Comparison of ENCODE assay signal across 19 mouse cellular contexts in genomic region chr9:112037732-112038131, GRCm38 (mm10).
DNase-seq lines count a peak whose midpoint lies in the region; ATAC-seq and TF ChIP-seq lines count a peak whose summit lies in the region.
"Had no signal": no experiment of that assay in that cellular context is flagged by ENCODE, and none has a peak within 500 bp of the region (broad histone marks: within the 10 kb centered on the region; RNA-seq: fewer than 3 reads in every experiment).

No protein-coding gene starts in this region.

- H3K4me1 ChIP-seq in hindbrain, embryonic 12.5 days: 0 out of 2 replicates have a peak, but pooled peaks cover 2% of the 10 kb centered on the region
- no peaks in the 10 kb centered on the region for H3K4me1 ChIP-seq in hindbrain, embryonic 13.5 days (replicated peaks)
- H3K4me1 ChIP-seq: lung, embryonic 15.5 days; stomach, embryonic 15.5 days had no signal

- peak; percentile 79 for DNase-seq in MN1 (ENCODE audit: low spot score)
- DNase-seq in brain, embryonic 14.5 days (ENCODE audit: low read depth): peak; percentile 95
- DNase-seq in forelimb bud, embryonic 11.5 days (ENCODE audit: low read depth, low spot score): peak; percentile 9
- DNase-seq in spleen, adult 12 weeks (ENCODE audit: low spot score): no peak
- no peak for DNase-seq in spleen, adult 18-20 months
- DNase-seq: adrenal gland, adult 2 months; heart, adult 2 months; heart, postnatal 36 days; kidney, postnatal 25 days; liver; right cerebral cortex, postnatal 25 days; thymus, postnatal 36 days had no signal

- H3K27ac ChIP-seq in hindbrain, embryonic 12.5 days: no peak overlapping the region
- no peak overlapping the region for H3K27ac ChIP-seq in hindbrain, embryonic 13.5 days
- H3K27ac ChIP-seq: heart, adult 2 months; lung, embryonic 15.5 days; midbrain, embryonic 12.5 days; stomach, embryonic 15.5 days had no signal

- WGBS in hindbrain, embryonic 12.5 days: 53% methylated on average over 9 of the region's 9 CpGs
- 36% methylated on average over 9 of the region's 9 CpGs for WGBS in hindbrain, embryonic 13.5 days

- H3K4me2 ChIP-seq in hindbrain, embryonic 12.5 days (replicated peaks): no peak overlapping the region
- H3K4me2 ChIP-seq in hindbrain, embryonic 13.5 days: no peak overlapping the region
- H3K4me2 ChIP-seq: lung, embryonic 15.5 days; midbrain, embryonic 12.5 days; stomach, embryonic 15.5 days had no signal

- no peak overlapping the region for H3K4me3 ChIP-seq in hindbrain, embryonic 12.5 days
- H3K4me3 ChIP-seq in hindbrain, embryonic 13.5 days: no peak overlapping the region
- H3K4me3 ChIP-seq: heart, adult 2 months; lung, embryonic 15.5 days; midbrain, embryonic 12.5 days; stomach, embryonic 15.5 days had no signal

- H3K36me3 ChIP-seq in hindbrain, embryonic 12.5 days: no peaks in the 10 kb centered on the region
- no peaks in the 10 kb centered on the region for H3K36me3 ChIP-seq in hindbrain, embryonic 13.5 days
- H3K36me3 ChIP-seq: lung, embryonic 15.5 days; midbrain, embryonic 12.5 days; stomach, embryonic 15.5 days had no signal

- TF ChIP-seq POLR2A in brain, embryonic 14.5 days (IDR thresholded peaks at IDR 0.05; ENCODE audit: borderline replicate concordance, extremely low read depth, insufficient read depth, insufficient read length, poor library complexity, severe bottlenecking): no peak

- no peaks in the 10 kb centered on the region for H3K27me3 ChIP-seq in hindbrain, embryonic 12.5 days
- no peaks in the 10 kb centered on the region for H3K27me3 ChIP-seq in hindbrain, embryonic 13.5 days
- H3K27me3 ChIP-seq: lung, embryonic 15.5 days; midbrain, embryonic 12.5 days; Patski; stomach, embryonic 15.5 days had no signal

- no peaks in the 10 kb centered on the region for H3K9me3 ChIP-seq in hindbrain, embryonic 12.5 days (replicated peaks)
- no peaks in the 10 kb centered on the region for H3K9me3 ChIP-seq in hindbrain, embryonic 13.5 days
- H3K9me3 ChIP-seq: lung, embryonic 15.5 days; midbrain, embryonic 12.5 days; stomach, embryonic 15.5 days had no signal

- no peak for TF ChIP-seq CTCF in brain, embryonic 14.5 days (IDR thresholded peaks at IDR 0.05; ENCODE audit: borderline replicate concordance, extremely low read depth, insufficient read depth, insufficient read length)

- H3K9ac ChIP-seq in hindbrain, embryonic 12.5 days: no peak overlapping the region
- H3K9ac ChIP-seq in hindbrain, embryonic 13.5 days: no peak overlapping the region
- H3K9ac ChIP-seq: lung, embryonic 15.5 days; midbrain, embryonic 12.5 days; stomach, embryonic 15.5 days had no signal

- ATAC-seq in hindbrain, embryonic 12.5 days (ENCODE audit: low FRiP score): peak; percentile 58; the same call in 1 of the 2 replicates
- no peak for ATAC-seq in hindbrain, embryonic 13.5 days (ENCODE audit: low FRiP score)
- ATAC-seq: intestine, postnatal 0 days; Patski had no signal

Comparison
In these comparisons a context has a peak if more than half of its experiments do, and no peak if none do; other contexts are left out.
1. DNase-seq: peak in MN1 (single experiment), brain, embryonic 14.5 days (single experiment) and forelimb bud, embryonic 11.5 days (single experiment); none in spleen, adult 12 weeks (single experiment) and spleen, adult 18-20 months (0 of 2).